ENCODE assay signal across 26 mouse cellular contexts in the genomic region with DNA sequence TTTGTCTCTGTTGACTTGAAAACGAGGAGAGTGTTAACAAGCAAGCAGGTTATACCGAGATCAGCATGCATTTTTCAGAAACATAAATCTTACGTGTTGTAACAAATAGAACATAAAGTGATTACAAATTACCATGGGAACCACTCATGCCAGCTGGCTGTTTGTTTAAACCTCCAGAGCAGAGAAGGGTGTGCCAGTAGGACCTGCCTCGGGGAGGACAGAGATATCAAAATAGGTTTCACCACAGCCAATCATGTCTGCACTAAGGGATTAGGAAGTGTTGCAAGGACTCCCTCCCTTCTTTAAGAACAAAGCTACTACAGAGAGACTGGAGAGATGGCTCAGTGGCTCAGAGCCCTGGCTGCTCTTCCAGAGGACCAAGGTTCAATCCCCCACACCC. TPM values are rescaled to one million over a fixed set of nuclear protein-coding genes. Genes with fewer than 3 reads are reported as not detected.
A peak's percentile ranks its signal among the peaks of the same experiment; 100 is the strongest.
DNase-seq lines count a peak whose midpoint lies in the region; ATAC-seq and TF ChIP-seq lines count a peak whose summit lies in the region.
"Had no signal": no experiment of that assay in that cellular context is flagged by ENCODE, and none has a peak within 500 bp of the region (broad histone marks: within the 10 kb centered on the region; RNA-seq: fewer than 3 reads in every experiment).

No protein-coding gene starts in this region.

- no peaks in the 10 kb centered on the region for H3K27me3 ChIP-seq in liver, postnatal 0 days (ENCODE audit: insufficient read depth, low read length)
- 0 out of 2 replicates have a peak, but pooled peaks cover 4% of the 10 kb centered on the region for H3K27me3 ChIP-seq in liver, embryonic 12.5 days (replicated peaks)
- H3K27me3 ChIP-seq: lung, embryonic 15.5 days; neural tube, embryonic 12.5 days had no signal

- no peak for TF ChIP-seq EP300 in liver, postnatal 0 days (IDR thresholded peaks at IDR 0.05; ENCODE audit: low read depth)

- no peak for TF ChIP-seq CTCF in liver, postnatal 0 days (IDR thresholded peaks at IDR 0.05; ENCODE audit: low read depth)

- 0 out of 2 replicates have a peak, but pooled peaks have one; percentile 36 for ATAC-seq in liver, postnatal 0 days
- no peak for ATAC-seq in liver, embryonic 12.5 days
- ATAC-seq in granulocyte monocyte progenitor cell, adult 5-6 weeks (replicated peaks; ENCODE audit: poor library complexity, severe bottlenecking) = peak; percentile 86
- ATAC-seq: forebrain, embryonic 16.5 days; inflammation-experienced regulatory T-cells, adult 6 months had no signal

- H3K9me3 ChIP-seq in liver, postnatal 0 days (ENCODE audit: low read length) = no peaks in the 10 kb centered on the region
- H3K9me3 ChIP-seq in liver, embryonic 12.5 days (replicated peaks) = no peaks in the 10 kb centered on the region
- H3K9me3 ChIP-seq: lung, embryonic 15.5 days; neural tube, embryonic 12.5 days had no signal

- no peaks in the 10 kb centered on the region for H3K36me3 ChIP-seq in liver, postnatal 0 days (replicated peaks; ENCODE audit: insufficient read depth, low read length)
- H3K36me3 ChIP-seq in liver, embryonic 12.5 days = no peaks in the 10 kb centered on the region
- H3K36me3 ChIP-seq: lung, embryonic 15.5 days; neural tube, embryonic 12.5 days had no signal

- H3K4me2 ChIP-seq in liver, postnatal 0 days (ENCODE audit: low read depth, low read length) = no peak overlapping the region
- H3K4me2 ChIP-seq in liver, embryonic 12.5 days = no peak overlapping the region
- H3K4me2 ChIP-seq: lung, embryonic 15.5 days; midbrain, embryonic 11.5 days; neural tube, embryonic 12.5 days had no signal

- H3K27ac ChIP-seq in liver, postnatal 0 days (ENCODE audit: low read depth) = peak overlapping the region; percentile 71
- H3K27ac ChIP-seq in liver, embryonic 12.5 days = no peak overlapping the region
- H3K27ac ChIP-seq: lung, embryonic 15.5 days; neural tube, embryonic 12.5 days had no signal

- H3K4me1 ChIP-seq in liver, postnatal 0 days (ENCODE audit: insufficient read depth) = peaks cover 9% of the 10 kb centered on the region
- H3K4me1 ChIP-seq in liver, embryonic 12.5 days = no peaks in the 10 kb centered on the region
- H3K4me1 ChIP-seq: lung, embryonic 15.5 days; neural tube, embryonic 12.5 days had no signal

- 36% methylated on average over 4 of the region's 4 CpGs for WGBS in liver, postnatal 0 days (ENCODE audit: insufficient replicate concordance)
- WGBS in liver, embryonic 12.5 days (ENCODE audit: insufficient replicate concordance) = 37% methylated on average over 4 of the region's 4 CpGs

- H3K4me3 ChIP-seq in liver, postnatal 0 days (ENCODE audit: low read depth, low read length) = no peak overlapping the region
- no peak overlapping the region for H3K4me3 ChIP-seq in liver, embryonic 12.5 days
- H3K4me3 ChIP-seq: lung, embryonic 15.5 days; neural tube, embryonic 12.5 days had no signal

- DNase-seq in adrenal gland, postnatal 14 days = peak; percentile 39
- DNase-seq in adrenal gland, adult 8-10 months = no peak
- no peak for DNase-seq in liver, postnatal 0 days
- DNase-seq in 416B (ENCODE audit: low read depth) = peak; percentile 84
- no peak for DNase-seq in gastrocnemius, adult 18-20 months (ENCODE audit: low spot score)
- DNase-seq in cerebellum, adult 11-12 months = no peak
- DNase-seq: adrenal gland, postnatal 36 days; cerebellum, postnatal 10 days; right cerebral cortex, postnatal 14 days; thymus, postnatal 4 days had no signal

- no peak overlapping the region for H3K9ac ChIP-seq in liver, postnatal 0 days (replicated peaks)
- H3K9ac ChIP-seq in liver, embryonic 12.5 days = no peak overlapping the region
- H3K9ac ChIP-seq: lung, embryonic 15.5 days; neural tube, embryonic 12.5 days had no signal

RNA-seq across cellular contexts. Expression of a gene that starts 15.7 kb away (rescaled TPM):
- total RNA-seq in adrenal gland, postnatal 14 days (2021) = 9.2 and 9.3 TPM in 2 replicates
- total RNA-seq in adrenal gland, adult 8-10 months (2022) = 10 to 100 TPM in 3 of 4 experiments, 1 to 10 TPM in 1; 8.5 to 24.2 (median 22.2) TPM
- 59.4 and 63.6 TPM in 2 replicates for polyA plus RNA-seq in liver, postnatal 0 days (2015; fragmentation: Nextera tagmentation; extraction: Ambion mirVana)
- 12.1 and 14.1 TPM in 2 replicates for polyA plus RNA-seq in liver, embryonic 12.5 days (2016; fragmentation: Nextera tagmentation; extraction: Ambion mirVana)
- total RNA-seq in granulocyte monocyte progenitor cell, adult 5-6 weeks (2014; fragmentation: Nextera tagmentation) = 228 and 251 TPM in 2 replicates
- 46.7 and 49.3 TPM in 2 replicates for total RNA-seq in granulocyte monocyte progenitor cell, adult 5-6 weeks (2017)
- under 1 TPM in 1 of 2 experiments, not detected in 1; 0.73 TPM for total RNA-seq in gastrocnemius, adult 18-20 months (2021)
- polyA plus RNA-seq: forebrain, embryonic 16.5 days; kidney, embryonic 14.5 days; neural tube, embryonic 12.5 days had no signal

RNA-seq across cellular contexts. Expression of a gene that starts 29.8 kb away (rescaled TPM):
- not detected in 2 replicates for total RNA-seq in adrenal gland, postnatal 14 days (2021)
- total RNA-seq in adrenal gland, adult 8-10 months (2022) = not detected
- not detected in 2 replicates for polyA plus RNA-seq in liver, postnatal 0 days (2015; fragmentation: Nextera tagmentation; extraction: Ambion mirVana)
- not detected in 2 replicates for polyA plus RNA-seq in liver, embryonic 12.5 days (2016; fragmentation: Nextera tagmentation; extraction: Ambion mirVana)
- not detected in 2 replicates for total RNA-seq in granulocyte monocyte progenitor cell, adult 5-6 weeks (2014; fragmentation: Nextera tagmentation)
- not detected in 2 replicates for total RNA-seq in granulocyte monocyte progenitor cell, adult 5-6 weeks (2017)
- not detected for total RNA-seq in gastrocnemius, adult 18-20 months (2021)
- total RNA-seq: adrenal gland, postnatal 36 days; heart, adult 8-10 months; monocyte, adult 5-6 weeks had no signal
- polyA plus RNA-seq: hindbrain, embryonic 11.5 days; inflammation-experienced regulatory T-cells, adult 6 months; kidney, embryonic 14.5 days; midbrain, embryonic 11.5 days had no signal

RNA-seq across cellular contexts. Expression of a gene that starts 31.8 kb away (rescaled TPM):
- 1.7 and 2.3 TPM in 2 replicates for total RNA-seq in adrenal gland, postnatal 14 days (2021)
- total RNA-seq in adrenal gland, adult 8-10 months (2022) = under 1 TPM; 0.38 to 0.81 (median 0.67) TPM
- 0.18 and 0.25 TPM in 2 replicates for polyA plus RNA-seq in liver, postnatal 0 days (2015; fragmentation: Nextera tagmentation; extraction: Ambion mirVana)
- 0.28 and 0.41 TPM in 2 replicates for polyA plus RNA-seq in liver, embryonic 12.5 days (2016; fragmentation: Nextera tagmentation; extraction: Ambion mirVana)
- not detected in 2 replicates for total RNA-seq in granulocyte monocyte progenitor cell, adult 5-6 weeks (2014; fragmentation: Nextera tagmentation)
- total RNA-seq in granulocyte monocyte progenitor cell, adult 5-6 weeks (2017) = not detected in 2 replicates
- under 1 TPM; 0.59 to 0.78 TPM for total RNA-seq in gastrocnemius, adult 18-20 months (2021)
- total RNA-seq: monocyte, adult 5-6 weeks had no signal

RNA-seq across cellular contexts. Expression of a gene that starts 40.6 kb away (rescaled TPM):
- total RNA-seq in adrenal gland, postnatal 14 days (2021) = 0.70 and 0.98 TPM in 2 replicates
- total RNA-seq in adrenal gland, adult 8-10 months (2022) = 1 to 10 TPM in 3 of 4 experiments, under 1 TPM in 1; 0.51 to 2.4 (median 2.3) TPM
- not detected in 2 replicates for polyA plus RNA-seq in liver, postnatal 0 days (2015; fragmentation: Nextera tagmentation; extraction: Ambion mirVana)
- polyA plus RNA-seq in liver, embryonic 12.5 days (2016; fragmentation: Nextera tagmentation; extraction: Ambion mirVana) = not detected in 2 replicates
- total RNA-seq in granulocyte monocyte progenitor cell, adult 5-6 weeks (2014; fragmentation: Nextera tagmentation) = not detected in 2 replicates
- not detected in 2 replicates for total RNA-seq in granulocyte monocyte progenitor cell, adult 5-6 weeks (2017)
- total RNA-seq in gastrocnemius, adult 18-20 months (2021) = not detected
- total RNA-seq: heart, adult 8-10 months; layer of hippocampus, adult 18-20 months; left cerebral cortex, adult 8-10 months; monocyte, adult 5-6 weeks had no signal
- polyA plus RNA-seq: forebrain, embryonic 16.5 days; heart, embryonic 16.5 days; hindbrain, embryonic 11.5 days; inflammation-experienced regulatory T-cells, adult 6 months; kidney, embryonic 14.5 days; limb, embryonic 14.5 days; lung, embryonic 15.5 days; midbrain, embryonic 11.5 days; neural tube, embryonic 12.5 days had no signal

RNA-seq across cellular contexts. Expression of a gene that starts 56.6 kb away (rescaled TPM):
- total RNA-seq in adrenal gland, postnatal 14 days (2021) = not detected in 2 replicates
- total RNA-seq in adrenal gland, adult 8-10 months (2022) = not detected
- polyA plus RNA-seq in liver, postnatal 0 days (2015; fragmentation: Nextera tagmentation; extraction: Ambion mirVana) = not detected in 2 replicates
- not detected in 2 replicates for polyA plus RNA-seq in liver, embryonic 12.5 days (2016; fragmentation: Nextera tagmentation; extraction: Ambion mirVana)
- total RNA-seq in granulocyte monocyte progenitor cell, adult 5-6 weeks (2014; fragmentation: Nextera tagmentation) = not detected in 2 replicates
- not detected in 2 replicates for total RNA-seq in granulocyte monocyte progenitor cell, adult 5-6 weeks (2017)
- not detected for total RNA-seq in gastrocnemius, adult 18-20 months (2021)
- total RNA-seq: adrenal gland, postnatal 36 days; heart, adult 8-10 months; layer of hippocampus, adult 18-20 months; left cerebral cortex, adult 8-10 months; monocyte, adult 5-6 weeks had no signal
- polyA plus RNA-seq: forebrain, embryonic 16.5 days; heart, embryonic 16.5 days; hindbrain, embryonic 11.5 days; inflammation-experienced regulatory T-cells, adult 6 months; kidney, embryonic 14.5 days; limb, embryonic 14.5 days; lung, embryonic 15.5 days; midbrain, embryonic 11.5 days; neural tube, embryonic 12.5 days; testis, adult 2 months had no signal

Comparison
In these comparisons a context has a peak if more than half of its experiments do, and no peak if none do; other contexts are left out.
1. DNase-seq: peak in adrenal gland, postnatal 14 days (single experiment) and 416B (single experiment); none in adrenal gland, adult 8-10 months (single experiment), liver, postnatal 0 days (single experiment), gastrocnemius, adult 18-20 months (single experiment) and cerebellum, adult 11-12 months (single experiment).